Mouse (Mus musculus): Measurements from ENCODE around the gene Gja4.

DNA sequence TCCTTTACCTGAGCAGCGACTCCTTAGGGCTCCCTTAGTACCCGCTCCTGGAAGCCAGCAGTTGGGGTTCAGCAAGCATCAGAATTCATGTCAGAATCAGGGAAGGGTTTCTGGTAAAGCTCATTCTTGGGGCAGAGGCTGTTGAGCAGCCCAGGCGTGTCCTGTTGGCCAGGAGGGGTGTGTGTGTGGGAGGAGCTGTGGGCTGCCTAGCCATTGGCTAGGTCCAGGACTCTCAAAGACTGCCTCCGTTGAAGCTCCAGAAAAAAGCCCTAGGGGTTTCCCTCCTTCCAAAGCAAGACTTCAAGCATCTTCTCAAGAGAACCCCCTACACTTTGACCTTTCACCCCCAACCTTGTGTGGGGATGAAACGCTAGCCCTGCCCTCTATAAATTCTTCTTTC is 44.2 kb upstream of the Gja4 start, which contains the start of gene Gjb5:
- TF ChIP-seq ZC3H11A (IDR thresholded peaks at IDR 0.05; ENCODE audit: borderline replicate concordance, low read depth, low read length) (no peak), HCFC1 (IDR thresholded peaks at IDR 0.05; ENCODE audit: borderline replicate concordance, insufficient read depth, low read length) (no peak)

Data from ES-E14 (cell line).